Mouse (Mus musculus): ENCODE results near the gene Klf7.

- TF ChIP-seq CHD2 (IDR thresholded peaks at IDR 0.05; ENCODE audit: low read depth, low read length) (no peak), ZNF384 (IDR thresholded peaks at IDR 0.05; ENCODE audit: low read depth, low read length) (no peak), MAFK (IDR thresholded peaks at IDR 0.05; ENCODE audit: insufficient read depth, low read depth, low read length) (no peak), HCFC1 (IDR thresholded peaks at IDR 0.05; ENCODE audit: borderline replicate concordance, insufficient read depth, low read length) (no peak), ZC3H11A (IDR thresholded peaks at IDR 0.05; ENCODE audit: borderline replicate concordance, low read depth, low read length) (no peak)
Measured at GRCm38 (mm10) chr1:64056541-64056940, 65.5 kb downstream of the Klf7 start.

All from ES-E14 (cell line).